Mouse (Mus musculus) testis, adult 2 months (tissue): ENCODE measurements at regions not wholly inside any gene's neighbourhood (a gene's known extent, or its start where the extent isn't known, plus 50 kb on each side); places are given as distances from the start of the nearest gene placed in this dataset.

Source experiments
- H3K27ac ChIP-seq: fragments of 200-500 bp; 2 replicates; pipeline ENCODE4 v1.5.1; 2012; ENCODE audit warnings: low read depth, low read length; ENCODE audit not compliant: control insufficient read depth, insufficient read depth
- H3K27me3 ChIP-seq: fragments of 200-500 bp; 2 replicates; pipeline ENCODE4 v1.6.1; 2012; ENCODE audit warnings: mild to moderate bottlenecking, low read length, moderate library complexity; ENCODE audit not compliant: control insufficient read depth, insufficient read depth
- H3K36me3 ChIP-seq: fragments of 200-500 bp; 2 replicates; pipeline ENCODE4 v1.6.1; 2012; ENCODE audit warnings: mild to moderate bottlenecking, low read length; ENCODE audit not compliant: control insufficient read depth, insufficient read depth
- H3K4me1 ChIP-seq: fragments of 200-500 bp; 2 replicates; pipeline ENCODE4 v1.6.1; 2012; ENCODE audit warnings: low read length; ENCODE audit not compliant: control insufficient read depth, insufficient read depth
- H3K4me3 ChIP-seq: fragments of 200-500 bp; 2 replicates; pipeline ENCODE4 v1.5.1; 2012; ENCODE audit warnings: low read depth, mild to moderate bottlenecking, low read length, moderate library complexity, mixed read lengths; ENCODE audit not compliant: control insufficient read depth
- CTCF ChIP-seq: fragments of 200-500 bp; IDR thresholded peaks from 2 replicates; pipeline ENCODE4 v1.5.1; 2012; ENCODE audit warnings: low read depth, mild to moderate bottlenecking, inconsistent platforms, low read length, moderate library complexity; ENCODE audit not compliant: control insufficient read depth, insufficient read depth, insufficient replicate concordance
- POLR2A ChIP-seq: fragments of 200-500 bp; IDR thresholded peaks from 2 replicates; pipeline ENCODE4 v1.6.1; 2012; ENCODE audit warnings: low read depth, mild to moderate bottlenecking, inconsistent platforms, low read length, moderate library complexity; ENCODE audit not compliant: control insufficient read depth

DNA sequence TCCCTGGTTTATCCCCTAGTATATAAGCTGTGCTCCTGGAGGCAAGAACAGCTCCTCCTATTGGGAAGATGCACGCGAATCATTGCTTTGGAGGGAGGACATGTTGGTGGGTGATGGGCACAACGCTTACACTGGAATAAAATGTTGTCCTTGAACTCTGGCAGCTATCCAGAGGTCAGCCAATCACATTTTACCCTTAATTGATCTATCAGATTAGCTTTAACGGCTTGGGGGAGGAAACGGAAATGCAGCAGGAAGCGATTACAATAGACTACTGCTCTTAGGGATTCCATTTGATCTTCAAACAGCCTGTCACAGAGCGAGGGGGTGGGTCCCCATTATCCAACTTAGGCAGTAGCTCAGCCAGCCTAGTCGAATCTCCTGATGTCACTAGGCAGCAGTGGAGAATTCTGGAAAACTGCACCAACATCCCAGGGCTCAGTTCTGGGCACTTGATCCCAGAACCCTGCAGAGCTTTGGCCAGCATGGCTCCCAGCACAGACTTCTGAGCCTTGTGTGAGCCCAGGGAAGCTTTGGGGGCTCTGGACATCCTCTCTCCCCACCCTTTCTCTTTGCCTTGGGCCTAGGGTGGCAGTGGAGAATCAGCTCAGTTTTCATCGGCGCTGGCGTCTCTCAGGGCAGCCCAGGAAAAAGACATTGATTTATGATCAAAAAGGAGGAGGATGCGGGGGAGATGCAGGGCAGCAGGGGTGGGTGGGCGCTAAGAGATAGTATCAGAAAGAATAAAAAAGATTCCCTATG, 275.4 kb downstream of the Uaca start:
- Histone ChIP-seq H3K36me3 (no peaks in the 10 kb centered on the region), H3K4me1 (no peaks in the 10 kb centered on the region), H3K27me3 (no peaks in the 10 kb centered on the region), H3K4me3 (no peak overlapping the region), H3K27ac (no peak overlapping the region)
- TF ChIP-seq POLR2A = no peak
- TF ChIP-seq CTCF = no peak

DNA sequence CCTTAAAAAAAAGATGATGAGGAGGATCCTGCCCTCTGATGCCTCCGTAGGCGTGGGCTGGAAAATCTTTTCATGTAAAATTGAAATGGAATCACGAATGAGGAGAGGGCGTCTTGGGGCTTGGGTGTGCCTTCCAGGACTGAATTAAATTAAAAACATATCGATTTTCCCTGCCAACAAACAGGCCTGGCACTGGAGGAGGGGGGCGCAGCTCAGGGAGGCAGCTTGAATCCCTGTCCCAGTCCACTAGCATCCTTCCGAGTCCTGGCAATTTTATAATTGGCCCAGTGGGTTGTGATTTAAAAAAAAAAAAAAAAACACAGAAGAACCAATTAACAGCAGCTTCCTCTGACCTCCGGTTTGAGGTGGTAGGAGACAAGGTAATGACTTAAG, 276.0 kb downstream of the Uaca start:
- Histone ChIP-seq H3K4me3 (no peak overlapping the region), H3K4me1 (no peaks in the 10 kb centered on the region), H3K36me3 (no peaks in the 10 kb centered on the region), H3K27me3 (no peaks in the 10 kb centered on the region), H3K27ac (no peak overlapping the region)
- no peak for TF ChIP-seq CTCF
- no peak for TF ChIP-seq POLR2A

DNA sequence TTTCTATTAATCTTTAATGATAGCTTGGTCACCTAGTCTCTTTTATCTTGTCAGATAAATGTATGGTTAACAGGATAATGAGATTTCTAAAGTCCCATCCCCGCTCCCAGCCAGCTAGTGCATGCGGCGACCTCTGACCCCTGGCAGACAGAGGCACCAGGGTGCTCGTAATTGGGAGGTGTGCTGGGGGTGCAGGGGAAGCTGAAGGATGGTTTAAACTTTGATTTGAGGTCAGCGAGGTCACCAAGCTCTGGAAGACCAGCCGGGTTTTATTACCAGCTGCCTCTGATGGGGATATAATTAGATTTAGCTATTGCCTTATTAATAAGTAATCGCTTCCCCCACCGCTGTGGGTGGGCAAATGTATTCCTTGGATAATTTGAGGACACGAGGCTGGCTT, 276.5 kb downstream of the Uaca start:
- Histone ChIP-seq H3K4me1 (no peaks in the 10 kb centered on the region), H3K27ac (no peak overlapping the region), H3K4me3 (no peak overlapping the region), H3K27me3 (no peaks in the 10 kb centered on the region), H3K36me3 (no peaks in the 10 kb centered on the region)
- TF ChIP-seq CTCF (no peak), POLR2A (no peak)

DNA sequence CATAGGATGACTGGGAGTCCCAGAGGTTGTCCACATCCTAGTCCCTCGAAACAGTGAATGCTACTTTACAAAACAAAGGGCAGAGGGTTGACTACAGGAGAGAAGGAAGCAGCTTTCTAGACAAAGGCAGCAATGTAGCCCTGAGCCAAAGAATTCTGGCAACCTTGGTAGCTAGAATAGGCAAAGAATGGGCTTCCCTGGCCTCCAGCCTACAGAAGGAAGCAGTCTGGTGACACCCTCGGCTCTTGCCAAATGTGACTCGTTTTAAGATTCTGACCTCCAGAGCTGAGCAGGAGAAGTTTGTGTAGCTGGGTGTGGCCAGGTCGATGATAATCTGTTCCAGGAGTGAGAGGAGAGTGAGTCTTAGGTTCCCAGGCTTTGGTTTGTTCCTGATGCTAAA, 279.1 kb downstream of the Uaca start:
- H3K4me3 ChIP-seq = no peak overlapping the region
- no peaks in the 10 kb centered on the region for H3K27me3 ChIP-seq
- no peaks in the 10 kb centered on the region for H3K36me3 ChIP-seq
- TF ChIP-seq CTCF = no peak
- no peak for TF ChIP-seq POLR2A
- no peaks in the 10 kb centered on the region for H3K4me1 ChIP-seq
- H3K27ac ChIP-seq = no peak overlapping the region

DNA sequence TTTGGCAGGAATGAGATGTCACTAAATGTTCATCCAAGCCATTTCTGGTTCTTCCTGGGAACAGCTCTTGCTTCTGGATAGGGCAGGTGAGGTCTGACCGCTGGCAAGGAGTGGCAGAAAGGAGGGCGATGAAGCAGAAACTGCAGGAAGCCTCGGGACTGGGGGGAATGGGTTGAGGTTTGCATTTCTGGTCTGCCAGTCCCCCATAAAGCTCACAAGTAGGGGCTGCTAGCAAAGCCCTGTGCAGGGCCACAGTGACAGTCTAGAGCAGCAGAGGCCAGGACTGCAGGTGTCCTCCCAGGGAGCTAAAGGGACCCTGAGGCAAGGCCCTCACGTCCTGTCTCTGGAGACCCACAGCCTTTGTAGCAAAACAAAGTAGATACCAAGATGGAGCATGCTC, 280.7 kb downstream of the Uaca start:
- H3K36me3 ChIP-seq = no peaks in the 10 kb centered on the region
- no peaks in the 10 kb centered on the region for H3K27me3 ChIP-seq
- H3K27ac ChIP-seq = no peak overlapping the region
- TF ChIP-seq POLR2A (no peak), CTCF (no peak)
- no peak overlapping the region for H3K4me3 ChIP-seq
- no peaks in the 10 kb centered on the region for H3K4me1 ChIP-seq

DNA sequence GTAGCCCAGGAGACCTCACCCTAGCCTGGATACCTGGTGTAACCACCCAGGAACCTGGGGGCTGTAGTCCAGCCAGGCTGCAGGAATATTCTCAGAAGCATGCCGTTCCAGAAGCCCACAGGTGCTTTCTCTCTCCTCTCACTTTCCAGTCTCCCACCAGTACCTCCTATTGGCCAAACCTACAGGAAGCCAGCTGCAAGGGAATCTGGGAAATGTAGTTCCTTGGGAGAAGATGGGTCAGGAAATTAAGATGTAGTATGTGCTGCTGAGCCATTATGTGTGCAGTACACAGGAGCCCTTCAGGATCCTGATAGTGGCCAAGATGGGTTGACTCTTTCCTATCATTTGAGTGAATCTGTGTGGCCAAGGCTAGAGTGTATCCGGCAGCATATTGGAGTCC, 282.8 kb downstream of the Uaca start:
- TF ChIP-seq POLR2A (no peak), CTCF (no peak)
- Histone ChIP-seq H3K4me3 (no peak overlapping the region), H3K27me3 (no peaks in the 10 kb centered on the region), H3K4me1 (no peaks in the 10 kb centered on the region), H3K27ac (no peak overlapping the region), H3K36me3 (no peaks in the 10 kb centered on the region)

DNA sequence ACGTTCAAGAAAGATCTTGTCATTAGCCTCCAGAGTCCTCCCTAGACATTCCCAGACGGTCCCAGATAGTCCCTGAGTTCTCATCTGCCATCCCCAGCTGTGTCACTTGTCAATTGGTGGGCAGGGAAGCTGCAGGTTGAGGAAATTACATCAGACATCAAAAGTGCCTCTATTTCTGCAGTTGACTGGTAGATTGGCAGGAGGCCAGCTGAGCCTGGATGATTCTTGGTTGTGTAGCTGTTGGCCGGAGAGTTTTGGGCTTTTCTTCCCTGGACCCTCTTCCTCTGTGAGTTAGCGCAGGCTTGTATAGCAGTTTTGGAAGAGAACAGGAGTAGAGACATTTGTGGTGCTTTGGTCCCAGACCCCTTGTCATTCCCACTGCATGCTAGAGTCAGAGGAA, 283.5 kb downstream of the Uaca start:
- H3K27ac ChIP-seq = no peak overlapping the region
- no peak overlapping the region for H3K4me3 ChIP-seq
- TF ChIP-seq POLR2A (no peak), CTCF (no peak)
- no peaks in the 10 kb centered on the region for H3K27me3 ChIP-seq
- no peaks in the 10 kb centered on the region for H3K36me3 ChIP-seq
- H3K4me1 ChIP-seq = no peaks in the 10 kb centered on the region

DNA sequence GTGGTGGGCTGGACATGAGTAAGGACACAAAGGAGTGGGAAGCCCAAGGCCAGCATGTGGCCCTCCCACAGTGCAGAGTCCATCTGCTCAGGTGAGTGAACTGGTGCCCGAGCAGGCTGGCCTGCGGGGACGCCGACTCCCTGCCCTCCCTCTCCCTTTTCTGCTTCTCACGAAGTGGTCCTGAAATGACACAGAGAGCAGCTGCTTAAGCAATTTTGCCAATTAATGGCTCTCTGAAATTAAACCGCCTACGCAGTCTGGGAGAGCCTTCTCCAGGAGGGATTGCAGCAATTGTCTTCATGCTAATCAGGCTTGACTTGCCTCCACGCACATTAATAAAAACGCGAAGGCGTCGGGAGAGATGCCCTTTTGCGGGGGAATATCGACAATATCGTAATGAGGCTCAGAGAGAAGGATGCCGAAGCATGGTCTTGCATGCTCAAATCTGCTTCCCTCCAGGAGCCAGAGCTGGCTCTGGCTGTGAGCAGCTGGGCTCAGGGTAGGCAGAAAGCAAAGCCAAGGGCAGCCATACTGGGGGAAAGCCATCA, 287.2 kb downstream of the Uaca start:
- Histone ChIP-seq H3K27ac (no peak overlapping the region), H3K36me3 (no peaks in the 10 kb centered on the region), H3K4me3 (no peak overlapping the region), H3K27me3 (no peaks in the 10 kb centered on the region), H3K4me1 (no peaks in the 10 kb centered on the region)
- TF ChIP-seq POLR2A (no peak), CTCF (no peak)
